Mouse (Mus musculus): ENCODE results near the gene Slc38a3. TPM values are rescaled to one million over a fixed set of nuclear protein-coding genes. Genes with fewer than 3 reads are reported as not detected.

The Slc38a3 gene
- total RNA-seq, 1 experiment from 2014 or later: not detected

DNA sequence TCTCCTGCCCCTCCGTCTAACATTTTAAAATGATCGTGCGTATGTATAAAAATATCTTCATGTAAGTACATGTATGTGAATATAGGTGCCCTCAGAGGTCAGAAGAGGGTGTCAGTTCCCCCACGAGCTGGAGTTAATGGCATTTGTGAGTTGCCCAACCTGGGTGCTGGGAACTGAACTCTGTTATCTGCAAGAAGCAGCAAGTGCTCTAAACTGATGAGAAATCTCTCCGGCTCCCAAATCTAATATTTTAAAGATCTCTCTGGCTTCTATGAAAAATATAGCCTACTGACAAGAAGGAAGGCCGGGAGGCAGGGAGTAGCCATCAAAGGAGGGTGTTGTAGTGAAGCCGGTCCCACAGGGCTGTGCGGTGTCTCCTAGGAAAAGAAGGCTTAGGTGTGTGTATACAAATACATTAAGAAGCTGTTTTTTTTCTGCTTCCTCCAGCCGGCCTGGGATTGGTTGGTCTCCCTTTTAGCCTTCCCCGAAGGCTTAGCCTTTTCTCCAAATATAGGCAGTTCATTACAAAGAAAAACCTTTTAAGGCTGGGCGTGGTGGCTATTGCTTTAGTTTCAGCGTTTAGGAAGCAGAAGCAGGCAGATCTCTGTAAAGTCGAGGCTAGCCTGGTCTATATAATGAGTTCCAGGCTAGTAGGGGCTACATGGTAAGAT lies 25.7 kb downstream of the Slc38a3 start:
- ATAC-seq (replicated peaks; ENCODE audit: low read depth, poor library complexity, severe bottlenecking): no peak

DNA sequence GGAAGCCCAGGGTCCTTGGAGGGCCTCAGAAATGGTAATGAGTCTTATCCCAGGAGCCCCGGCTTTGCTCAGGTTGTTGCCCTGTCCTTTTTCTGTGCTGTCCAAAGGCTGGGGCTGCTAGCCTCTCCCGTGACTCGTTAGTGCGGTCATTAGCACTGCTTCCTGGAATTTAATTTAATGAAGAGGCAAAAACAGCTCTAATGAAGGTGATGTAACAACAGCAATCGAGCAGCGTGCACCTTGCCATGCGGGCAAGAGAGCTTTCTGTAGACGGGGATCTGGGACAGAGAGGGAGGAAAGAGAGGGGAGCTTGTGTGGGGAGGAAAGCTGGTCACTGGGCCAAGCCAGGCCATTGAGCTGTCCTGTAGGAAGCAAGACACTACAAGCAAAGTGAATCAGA lies 27.7 kb downstream of the Slc38a3 start:
- ATAC-seq (replicated peaks; ENCODE audit: low read depth, poor library complexity, severe bottlenecking): no peak

DNA sequence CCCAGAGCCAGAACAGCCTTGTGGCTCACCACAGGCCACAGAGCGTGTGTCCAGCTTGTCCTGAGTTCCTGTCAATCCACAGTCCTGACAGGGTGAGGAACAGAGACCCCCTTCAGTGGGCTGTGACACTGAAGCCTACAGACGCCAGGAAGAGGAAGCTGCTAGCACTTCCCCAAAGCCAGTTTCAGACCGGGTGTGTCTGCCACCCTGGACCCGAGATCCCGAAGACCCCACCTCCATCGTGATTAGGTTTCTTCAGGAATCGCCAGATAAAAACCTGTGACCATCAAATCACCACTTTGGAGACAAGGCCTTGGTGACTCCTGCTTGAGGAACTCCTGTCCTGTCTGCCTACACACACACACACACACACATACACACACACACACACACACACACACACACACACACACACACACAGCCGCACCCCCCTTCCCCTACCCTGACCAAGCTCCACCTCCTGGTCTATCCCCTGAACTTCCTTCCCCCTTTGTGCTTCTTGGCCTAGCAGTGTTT lies 29.0 kb downstream of the Slc38a3 start:
- peak; percentile 63 for ATAC-seq (replicated peaks; ENCODE audit: low read depth, poor library complexity, severe bottlenecking)

DNA sequence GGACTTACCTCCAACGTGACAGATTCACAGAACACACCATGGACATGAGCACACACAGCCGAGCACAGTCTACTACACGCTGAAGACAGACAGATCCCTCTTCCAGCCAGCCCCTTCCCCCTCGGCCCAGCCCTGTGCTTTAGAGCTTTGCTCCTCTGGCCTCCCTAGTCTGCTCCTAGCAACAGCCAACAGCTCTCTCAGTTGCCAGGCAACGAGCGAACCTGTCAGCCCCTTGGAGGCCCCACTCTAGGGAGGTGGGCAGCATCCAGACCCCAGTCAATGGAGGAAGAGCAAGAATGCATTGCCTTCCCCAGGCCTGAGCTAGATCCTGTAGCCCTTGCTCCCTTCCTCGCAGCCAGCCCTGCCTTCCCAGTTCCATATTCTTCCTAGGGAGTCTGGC lies 32.3 kb downstream of the Slc38a3 start:
- no peak for ATAC-seq (replicated peaks; ENCODE audit: low read depth, poor library complexity, severe bottlenecking)

DNA sequence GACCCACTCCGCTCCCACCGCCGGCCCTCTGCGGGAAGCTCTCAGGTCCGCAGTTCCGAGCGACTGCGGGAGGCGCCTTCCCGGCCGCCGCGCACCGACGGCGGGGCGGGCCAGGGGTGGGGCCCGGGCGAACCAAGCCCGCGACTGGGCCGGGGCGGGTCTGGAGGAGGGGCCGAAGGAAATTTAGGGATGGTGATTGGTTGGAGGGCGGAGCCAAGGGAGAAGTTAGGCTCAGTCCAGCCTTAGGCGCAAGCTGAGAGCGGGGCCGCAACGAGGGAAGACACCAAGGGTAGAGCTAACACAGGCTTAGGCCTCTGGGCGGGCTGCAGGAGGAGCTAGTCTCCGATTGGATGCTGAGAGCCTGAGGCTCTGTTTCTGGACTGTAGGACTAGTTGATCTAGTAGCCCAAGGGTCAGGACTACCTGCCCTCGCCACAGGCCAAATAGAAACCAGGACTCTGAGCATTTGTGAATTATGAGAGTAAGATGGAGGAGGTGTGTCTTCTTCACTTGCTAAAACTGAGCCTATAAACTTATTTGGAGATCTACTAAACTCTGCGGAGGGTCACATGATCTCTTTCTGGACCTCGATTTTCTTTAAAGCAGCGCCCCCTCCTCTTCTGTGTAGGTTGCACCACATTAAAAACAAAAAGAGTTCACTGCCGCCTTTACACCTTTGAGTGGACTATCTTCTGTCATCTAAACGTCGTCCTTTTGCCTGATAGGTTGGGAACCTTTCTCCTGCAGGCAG lies 33.9 kb downstream of the Slc38a3 start, which contains the start of gene Gnai2:
Gene Gnai2 (minus strand): TSS at position 89 of the 750 bp plus-strand sequence.
- ATAC-seq (replicated peaks; ENCODE audit: low read depth, poor library complexity, severe bottlenecking): peak; percentile 74

DNA sequence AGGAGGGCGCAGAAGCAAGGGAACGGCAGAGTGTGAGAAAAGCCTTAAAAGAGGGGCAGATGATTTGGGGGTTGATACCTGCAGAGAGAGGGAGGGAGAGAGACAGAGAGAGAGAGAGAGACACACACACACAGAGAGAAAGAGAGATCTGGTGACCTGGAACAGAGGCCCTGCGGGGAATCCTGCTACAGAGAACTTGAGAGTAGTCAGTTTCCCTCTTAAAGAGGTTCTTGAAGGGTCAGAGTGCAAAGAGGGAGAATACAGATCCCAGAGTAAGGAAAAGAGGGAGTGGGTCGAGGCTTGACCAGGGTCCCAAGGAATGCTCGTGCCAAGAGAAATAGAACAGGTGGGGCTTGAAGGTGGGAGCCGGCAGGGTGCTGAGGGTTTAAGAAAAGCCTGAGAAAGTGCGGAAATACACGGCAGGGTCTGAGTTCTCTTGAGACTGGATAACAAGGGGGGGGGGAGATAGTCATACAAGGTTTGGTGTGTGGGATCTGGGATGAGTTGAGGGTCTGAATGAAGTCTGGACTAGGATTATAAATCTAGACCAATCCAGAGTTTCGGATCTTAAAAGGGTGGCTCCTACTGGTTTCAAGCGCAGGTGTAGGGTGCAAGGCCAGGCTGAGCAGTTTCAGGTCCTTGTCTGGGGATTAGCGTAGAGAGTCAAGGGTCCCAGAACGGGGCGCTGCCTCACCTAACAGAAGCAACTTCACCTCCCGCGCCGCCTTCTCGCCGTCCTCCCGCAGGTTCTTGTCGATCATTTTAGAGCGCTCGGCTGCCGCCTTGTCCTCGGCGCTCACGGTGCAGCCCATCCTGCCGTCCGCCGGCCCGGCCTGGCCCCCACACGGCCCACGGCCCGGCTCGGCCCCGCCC lies 34.7 kb downstream of the Slc38a3 start:
- ATAC-seq (replicated peaks; ENCODE audit: low read depth, poor library complexity, severe bottlenecking): no peak

DNA sequence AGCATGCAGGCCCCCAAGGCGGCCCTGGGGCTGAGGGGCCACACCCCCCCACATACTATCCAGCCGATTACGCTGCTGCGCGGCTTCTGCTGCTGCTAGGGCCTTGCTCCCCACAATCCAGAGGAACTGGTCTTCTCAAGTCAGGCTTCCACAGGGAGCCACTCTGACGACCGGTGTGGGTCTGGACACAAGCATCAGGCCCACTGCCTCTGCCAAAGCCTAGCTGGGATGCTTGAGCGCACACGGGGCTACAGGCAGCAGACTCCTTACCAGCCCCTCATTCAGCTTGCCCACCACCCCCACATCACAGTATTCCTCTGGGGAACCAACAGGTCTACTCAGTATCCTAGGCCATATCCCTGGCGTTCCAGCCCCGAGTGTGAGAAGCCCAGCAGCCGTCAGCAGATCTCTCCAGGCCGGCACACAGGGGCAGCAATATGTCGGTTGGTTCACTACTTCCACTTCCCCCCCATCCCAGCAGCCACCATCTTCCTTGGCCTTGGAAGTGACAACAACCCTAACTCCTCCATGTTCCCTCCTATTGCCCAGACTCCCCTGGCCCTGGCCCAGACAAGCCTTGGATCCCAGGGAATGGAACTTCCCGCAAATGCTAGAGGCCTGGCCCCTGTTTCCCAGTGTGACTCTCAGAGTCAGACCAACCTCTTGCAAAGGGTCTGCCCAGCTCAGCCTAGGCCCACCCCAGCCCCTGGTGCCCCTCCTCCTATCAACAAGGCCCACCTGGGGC lies 35.5 kb downstream of the Slc38a3 start:
- ATAC-seq (replicated peaks; ENCODE audit: low read depth, poor library complexity, severe bottlenecking): no peak

DNA sequence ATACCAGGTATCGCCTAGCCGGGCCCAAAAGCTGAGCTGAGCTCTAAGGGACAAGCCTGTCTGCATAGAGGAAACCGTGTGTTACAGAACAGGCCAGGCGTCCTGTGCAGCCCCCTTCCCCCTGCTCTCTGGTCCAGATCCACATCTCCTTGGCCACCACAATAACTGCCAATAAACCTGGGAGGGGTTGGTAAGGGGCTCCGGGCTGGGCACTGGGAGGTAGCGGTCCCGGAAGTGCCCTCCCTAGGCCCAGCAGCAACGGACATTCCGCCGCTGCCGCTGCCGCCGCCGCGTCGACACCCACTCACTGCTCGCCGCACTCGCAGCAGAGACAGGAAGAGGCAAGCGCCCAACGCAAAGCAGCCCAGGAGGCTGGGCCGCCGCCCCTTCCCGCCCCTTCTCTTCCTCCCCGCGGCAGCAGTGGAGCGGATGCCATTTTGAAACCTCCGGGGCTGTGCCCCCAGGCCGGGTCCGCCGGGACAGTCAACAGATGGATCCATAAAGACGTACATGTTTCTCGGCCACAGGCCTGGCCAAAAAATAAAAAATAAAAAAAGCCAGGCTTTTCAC lies 36.2 kb downstream of the Slc38a3 start:
- ATAC-seq (replicated peaks; ENCODE audit: low read depth, poor library complexity, severe bottlenecking): peak; percentile 61

DNA sequence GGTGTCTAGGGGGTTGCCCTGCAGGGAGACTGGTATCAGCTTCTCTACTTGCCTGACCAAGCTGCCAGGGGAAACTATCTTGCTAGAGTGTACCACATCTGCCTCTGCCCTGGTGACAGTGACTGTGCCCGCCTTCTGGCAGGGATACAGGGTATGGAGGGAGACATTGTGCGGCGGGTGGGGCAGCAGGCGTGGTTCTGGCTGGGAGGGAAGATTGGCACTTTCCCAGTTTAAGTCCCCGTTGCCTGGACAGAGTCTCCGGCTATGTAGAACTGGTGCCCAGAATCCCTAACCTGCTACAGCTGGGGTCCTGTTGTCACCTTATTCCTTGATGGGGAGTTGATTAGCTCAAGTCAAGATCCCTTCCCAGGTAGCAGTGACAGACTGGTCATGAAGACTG lies 36.9 kb downstream of the Slc38a3 start:
- peak; percentile 29 for ATAC-seq (replicated peaks; ENCODE audit: low read depth, poor library complexity, severe bottlenecking)

DNA sequence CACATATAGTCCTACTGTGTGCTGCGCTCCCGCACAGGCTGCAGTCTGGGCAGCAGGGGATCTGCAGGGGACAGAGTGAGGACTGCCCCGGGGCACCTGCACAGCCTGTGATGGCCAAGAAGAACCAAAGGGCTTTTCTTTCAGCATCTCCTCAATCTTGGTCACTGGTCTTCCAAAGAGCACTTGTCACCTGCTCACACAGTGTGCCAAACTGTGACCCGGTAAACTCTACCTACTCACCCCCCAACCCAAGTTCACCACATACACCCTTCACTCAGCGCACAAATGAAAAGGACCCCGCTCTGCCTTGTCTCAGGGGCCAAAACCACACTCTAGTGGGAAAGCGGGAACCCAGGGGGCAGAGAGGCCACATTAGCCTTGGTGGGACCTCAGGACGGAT lies 37.5 kb downstream of the Slc38a3 start:
- no peak for ATAC-seq (replicated peaks; ENCODE audit: low read depth, poor library complexity, severe bottlenecking)

DNA sequence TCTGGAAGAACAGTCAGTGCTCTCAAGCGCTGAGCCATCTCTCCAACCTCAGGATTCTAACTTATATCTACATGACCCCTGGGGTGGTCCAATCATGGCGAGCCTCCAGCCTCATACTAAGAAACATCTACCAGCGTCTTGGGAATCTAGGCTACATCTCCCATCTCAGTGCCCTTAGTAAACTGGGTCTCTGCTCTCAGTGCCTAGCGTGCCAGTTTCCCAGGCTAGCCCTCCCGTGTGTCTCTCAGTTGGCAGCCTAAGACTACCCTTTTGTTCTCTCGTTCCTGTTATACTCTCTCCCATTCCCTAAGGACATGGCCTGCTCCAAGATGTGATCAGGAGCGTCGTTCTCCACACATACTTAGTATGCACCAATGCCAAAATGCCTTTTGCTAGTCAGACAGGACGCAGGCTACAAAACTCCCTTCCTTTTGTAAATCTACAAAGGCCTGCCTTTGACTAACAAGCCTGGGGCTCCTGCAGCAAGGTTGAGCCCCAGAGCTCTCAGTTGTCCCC lies 38.0 kb downstream of the Slc38a3 start:
- no peak for ATAC-seq (replicated peaks; ENCODE audit: low read depth, poor library complexity, severe bottlenecking)

DNA sequence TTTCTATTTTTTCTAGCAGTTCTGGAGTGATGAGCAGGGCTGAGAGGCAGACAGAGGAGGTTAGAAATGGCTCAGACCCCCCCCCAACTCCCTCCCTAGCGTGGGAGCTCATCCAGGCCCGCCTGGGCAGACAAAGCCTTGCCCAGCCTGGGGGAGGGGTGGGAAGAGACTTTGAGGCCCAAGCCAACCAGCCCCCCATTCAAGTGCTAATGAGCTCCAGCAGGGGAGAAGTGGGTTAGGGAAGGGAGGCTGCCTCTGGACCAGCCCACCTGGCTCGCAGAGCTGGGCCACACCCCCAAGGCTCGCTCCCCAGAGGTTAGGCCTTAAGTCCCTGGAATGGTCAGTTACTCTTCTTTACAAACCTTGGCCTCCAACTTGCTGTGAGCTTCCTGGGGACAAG lies 38.8 kb downstream of the Slc38a3 start:
- no peak for ATAC-seq (replicated peaks; ENCODE audit: low read depth, poor library complexity, severe bottlenecking)

DNA sequence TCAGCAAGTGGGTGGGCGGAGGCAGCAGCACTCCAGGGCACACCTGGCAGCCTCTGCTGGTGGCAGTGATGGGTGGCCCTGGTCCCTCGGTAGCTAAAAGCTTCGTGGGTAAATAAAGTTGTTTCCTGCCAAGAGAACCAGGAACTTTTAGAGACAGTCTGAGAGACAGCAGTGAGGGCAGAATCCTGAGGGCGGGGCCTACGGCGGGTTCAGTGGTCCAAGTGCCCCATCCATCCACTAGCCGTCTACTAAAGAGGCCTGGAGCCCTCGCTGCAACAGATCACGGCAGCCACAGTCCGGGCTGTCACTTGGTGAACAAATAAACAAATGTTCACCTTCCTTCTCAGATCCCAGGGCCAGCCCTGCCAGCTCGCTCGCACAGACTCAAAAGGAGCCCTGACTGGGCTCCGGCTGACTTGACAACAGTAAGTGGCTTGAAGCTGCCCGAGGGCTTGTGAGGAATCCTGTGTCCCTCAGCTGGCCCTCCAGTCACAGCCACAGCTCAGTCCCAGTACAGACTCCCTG lies 39.4 kb downstream of the Slc38a3 start:
- no peak for ATAC-seq (replicated peaks; ENCODE audit: low read depth, poor library complexity, severe bottlenecking)

DNA sequence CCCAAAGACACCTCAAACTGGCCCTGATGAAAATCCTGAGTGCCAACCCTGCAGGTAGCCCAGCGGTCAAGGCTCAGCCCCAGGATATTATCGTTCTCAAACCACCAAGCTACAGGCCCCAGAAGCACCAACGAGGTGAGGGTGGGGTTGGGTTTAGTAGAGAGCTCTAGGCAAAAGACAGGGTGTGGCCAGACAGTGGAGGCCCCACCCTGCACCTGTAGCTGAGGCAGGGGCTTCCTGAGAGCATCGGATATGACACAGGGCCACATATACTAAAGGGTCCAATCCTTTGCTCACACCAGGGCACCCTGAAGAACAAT lies 40.0 kb downstream of the Slc38a3 start:
- ATAC-seq (replicated peaks; ENCODE audit: low read depth, poor library complexity, severe bottlenecking): no peak

DNA sequence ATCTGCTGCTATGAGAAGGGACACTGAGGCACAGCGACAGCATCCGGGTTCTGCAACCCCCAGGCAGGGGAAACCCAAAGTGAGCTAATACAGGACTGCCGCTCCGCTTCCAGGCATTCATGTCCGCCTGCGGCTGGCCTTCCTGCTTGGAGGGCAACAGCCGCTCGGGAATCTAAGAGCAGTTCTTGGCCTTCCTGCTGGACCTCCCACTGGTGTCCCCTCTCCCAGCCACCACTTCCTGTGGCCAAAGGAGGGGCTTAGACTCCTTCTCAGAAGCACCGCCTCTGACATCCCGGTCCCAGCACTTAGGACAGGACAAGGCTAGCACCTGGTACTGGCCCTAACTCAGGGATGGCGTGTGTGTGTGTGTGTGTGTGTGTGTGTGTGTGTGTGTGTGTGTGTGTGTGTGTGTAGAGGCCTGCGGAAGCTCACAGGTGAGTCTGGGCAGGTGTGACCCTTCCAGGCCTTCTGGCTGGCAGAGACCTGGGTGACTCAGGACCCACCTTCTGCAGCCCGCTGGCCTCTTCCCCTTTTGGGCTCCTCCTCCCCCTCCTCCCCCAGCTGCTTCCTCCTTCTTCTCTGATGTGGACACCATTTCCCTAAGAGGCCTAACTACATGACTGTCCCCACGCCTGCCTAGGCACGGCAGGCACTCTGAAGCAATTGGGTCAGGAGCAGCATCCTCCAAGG lies 40.5 kb downstream of the Slc38a3 start:
- ATAC-seq (replicated peaks; ENCODE audit: low read depth, poor library complexity, severe bottlenecking): peak; percentile 51

DNA sequence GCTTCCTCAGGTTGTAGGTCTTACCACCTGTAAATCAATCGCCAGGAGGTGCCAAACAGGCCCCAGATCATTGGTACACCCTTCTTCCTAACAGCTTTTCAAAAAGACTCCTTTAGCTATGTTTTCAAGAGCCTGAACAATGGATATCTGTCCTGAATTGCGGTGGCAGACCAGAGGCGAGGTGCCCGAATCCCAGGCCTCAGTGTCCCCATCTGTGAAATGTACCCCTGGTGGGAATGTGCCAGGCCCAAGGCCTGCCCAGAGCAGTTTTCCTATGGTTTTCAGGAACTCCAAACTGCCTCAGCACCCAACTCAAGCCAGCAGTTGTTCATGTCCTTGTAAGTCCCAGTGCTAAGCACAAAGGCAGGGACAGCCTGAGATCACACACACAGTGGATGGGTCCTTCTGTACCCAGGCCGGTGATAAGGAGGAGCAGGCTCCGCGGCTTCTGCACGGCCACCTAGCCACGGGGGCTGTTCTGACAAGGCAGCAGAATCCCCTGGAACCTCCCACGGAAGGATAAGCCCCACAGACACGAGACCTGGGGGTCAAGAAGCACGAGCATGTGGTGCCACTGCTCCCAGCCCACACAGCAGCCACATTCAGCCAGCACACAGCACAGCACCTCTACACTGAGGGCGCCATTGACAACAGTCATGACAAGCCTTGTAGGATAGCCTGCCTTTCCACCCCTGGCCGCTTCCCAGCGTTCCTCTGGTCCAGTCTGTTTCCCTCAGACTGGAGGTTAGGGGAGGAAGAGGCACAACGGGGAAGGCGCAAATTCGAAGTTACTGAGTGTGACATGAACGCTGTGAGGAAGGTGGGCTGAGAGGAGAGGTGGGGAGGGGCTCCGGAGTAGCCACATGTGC lies 41.7 kb downstream of the Slc38a3 start:
- no peak for ATAC-seq (replicated peaks; ENCODE audit: low read depth, poor library complexity, severe bottlenecking)

DNA sequence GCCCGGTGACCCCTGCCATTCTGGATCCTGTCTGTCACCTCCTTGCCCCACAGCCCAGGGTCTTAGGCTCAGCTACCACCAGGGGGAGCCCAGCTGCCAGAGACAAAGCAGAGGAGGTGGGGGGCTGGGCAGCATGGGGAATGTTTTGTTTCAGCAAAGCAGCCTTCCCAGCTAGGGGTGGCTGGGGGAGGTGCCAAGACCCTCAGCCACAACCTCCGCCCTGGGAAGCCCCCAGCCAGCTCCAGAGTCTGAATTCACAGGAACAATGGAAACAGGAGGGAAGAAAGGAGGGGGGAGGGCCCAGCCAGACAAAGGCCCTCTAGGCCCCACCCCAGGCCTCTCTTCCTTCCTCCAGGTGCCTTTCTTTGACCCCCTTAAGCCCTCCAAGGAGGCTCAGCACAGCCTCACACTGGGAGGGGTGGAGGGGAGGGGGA lies 42.5 kb downstream of the Slc38a3 start:
- ATAC-seq (replicated peaks; ENCODE audit: low read depth, poor library complexity, severe bottlenecking): peak; percentile 47
